Mouse (Mus musculus) lung, adult 2 months (tissue): Measurements from ENCODE around the gene Rxra. TPM values are rescaled to one million over a fixed set of nuclear protein-coding genes. Genes with fewer than 3 reads are reported as not detected.

Source experiments
- DNase-seq: peaks from one replicate; pipeline ENCODE4 v3.0.0; 2022
- H3K4me1 ChIP-seq: fragments of 200-500 bp; 2 replicates; pipeline ENCODE4 v1.6.1; 2011; ENCODE audit warnings: low read length; ENCODE audit not compliant: control insufficient read depth, insufficient read depth
- H3K4me3 ChIP-seq: fragments of 200-500 bp; replicated peaks from 2 replicates; pipeline ENCODE3; 2011; ENCODE audit warnings: low read depth, mild to moderate bottlenecking, control low read depth, low read length; ENCODE audit errors: extremely low read depth
- CTCF ChIP-seq: fragments of 200-500 bp; IDR thresholded peaks from 2 replicates; pipeline ENCODE4 v1.5.1; 2011; ENCODE audit warnings: mild to moderate bottlenecking, low read length, control low read depth; ENCODE audit not compliant: insufficient read depth
- POLR2A ChIP-seq: fragments of 200-500 bp; IDR thresholded peaks from 2 replicates; pipeline ENCODE4 v1.6.1; 2011; ENCODE audit warnings: low read depth, mild to moderate bottlenecking, control low read depth, low read length, borderline replicate concordance; ENCODE audit errors: extremely low read depth
- WGBS: fragments of 180-500 bp; shearing (Covaris S2); methylation state at CpG from one replicate; pipeline ENCODE4 v1.1.7; 2018; 5-methylcytosine and 5-hydroxymethylcytosine counted together
- polyA plus RNA-seq: library from polyadenylated mRNA; depleted of rRNA; stranded (reverse); fragments of >200 nt; gene quantifications from 2 replicates; pipeline ENCODE4 v1.2.3, GENCODE M21; 2012; rRNA removed

Gene Rxra
- polyA plus RNA-seq = 71.3 and 81.8 TPM in 2 replicates

DNA sequence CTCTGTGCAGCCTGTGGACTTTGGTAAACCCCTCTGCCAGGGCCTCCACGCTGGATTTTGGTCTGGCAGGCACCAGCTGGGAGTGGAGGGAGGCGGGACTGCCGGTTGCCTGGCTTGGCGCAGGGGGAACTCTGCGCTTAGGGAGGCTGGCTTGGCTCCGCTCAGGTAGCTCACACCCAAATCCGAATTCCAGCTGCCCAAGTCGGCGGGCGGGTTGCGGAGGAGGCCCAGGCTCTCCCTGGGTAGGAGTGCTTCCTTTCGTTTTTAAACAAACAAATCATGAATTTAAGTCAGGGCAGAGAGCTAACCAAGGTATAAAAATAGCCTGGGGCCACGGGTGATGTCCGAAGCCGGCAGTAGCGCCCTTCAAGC is at the start of gene Rxra:
Rxra (plus strand) TSS at position 335 of the 372 bp plus-strand sequence.
- 4% methylated on average over 16 of the region's 16 CpGs for WGBS
- Histone ChIP-seq H3K4me1 (peaks cover 24% of the 10 kb centered on the region), H3K4me3 (peak within 1 kb of the TSS; percentile 84)
- no peak for DNase-seq
- TF ChIP-seq CTCF = no peak
- no peak for TF ChIP-seq POLR2A

DNA sequence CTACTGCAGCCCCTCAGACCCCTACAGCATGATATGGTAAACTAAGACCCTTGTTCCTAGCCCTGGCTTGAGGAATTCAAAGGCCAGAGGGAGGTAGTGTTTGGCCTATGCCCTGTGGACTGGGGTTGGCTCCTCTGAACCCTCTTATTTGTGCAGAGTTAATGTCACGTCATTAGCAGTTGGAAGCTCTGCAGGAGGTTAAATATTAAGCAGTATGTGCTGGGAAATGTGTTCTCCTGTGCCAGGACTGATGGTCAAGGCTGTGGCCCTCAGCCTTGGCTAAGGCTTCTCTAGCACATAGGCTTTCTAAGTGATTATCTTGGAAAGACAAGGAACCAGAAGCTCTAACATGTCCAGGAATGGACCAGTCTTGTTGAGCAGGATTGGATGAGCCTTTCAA is 49.6 kb upstream of the Rxra start:
- DNase-seq = no peak
- TF ChIP-seq POLR2A (no peak), CTCF (no peak)
- 66% methylated on average over 1 of the region's 1 CpGs for WGBS
- H3K4me1 ChIP-seq = no peaks in the 10 kb centered on the region
- no peak overlapping the region for H3K4me3 ChIP-seq

DNA sequence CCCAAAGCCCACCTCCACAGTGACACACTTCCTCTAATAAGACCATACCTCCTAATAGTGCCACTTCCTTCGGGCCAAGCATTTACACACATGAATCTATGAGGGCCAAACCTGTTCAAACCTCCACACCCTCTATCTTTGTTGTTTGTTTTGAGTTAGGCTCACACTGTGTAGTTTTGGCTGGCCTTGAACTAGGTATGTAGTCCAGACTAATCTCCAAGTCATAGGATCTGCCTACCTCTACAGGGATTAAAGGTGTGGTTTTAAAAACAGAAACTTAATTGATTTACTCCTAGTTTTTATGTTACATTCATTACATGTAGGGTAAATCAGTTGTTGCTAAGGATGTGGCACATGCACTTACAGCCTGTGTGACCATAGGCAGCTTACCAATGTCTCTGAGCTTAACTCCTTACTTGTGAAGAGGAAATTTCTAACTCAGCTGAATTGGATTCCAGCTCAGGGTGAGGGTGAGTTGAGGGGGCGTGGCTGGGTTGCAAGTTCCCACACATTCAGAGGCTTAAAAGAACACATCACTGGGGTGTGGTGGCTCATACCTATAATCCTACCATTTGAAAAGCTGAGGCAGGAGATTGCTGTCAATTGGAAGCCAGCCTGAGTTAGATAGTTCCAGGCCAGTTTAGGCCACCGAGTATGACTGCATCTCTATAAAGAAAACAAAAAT is 45.5 kb upstream of the Rxra start:
- 81% methylated on average over 3 of the region's 3 CpGs for WGBS
- Histone ChIP-seq H3K4me3 (no peak overlapping the region), H3K4me1 (no peaks in the 10 kb centered on the region)
- no peak for TF ChIP-seq CTCF
- TF ChIP-seq POLR2A = no peak
- no peak for DNase-seq

DNA sequence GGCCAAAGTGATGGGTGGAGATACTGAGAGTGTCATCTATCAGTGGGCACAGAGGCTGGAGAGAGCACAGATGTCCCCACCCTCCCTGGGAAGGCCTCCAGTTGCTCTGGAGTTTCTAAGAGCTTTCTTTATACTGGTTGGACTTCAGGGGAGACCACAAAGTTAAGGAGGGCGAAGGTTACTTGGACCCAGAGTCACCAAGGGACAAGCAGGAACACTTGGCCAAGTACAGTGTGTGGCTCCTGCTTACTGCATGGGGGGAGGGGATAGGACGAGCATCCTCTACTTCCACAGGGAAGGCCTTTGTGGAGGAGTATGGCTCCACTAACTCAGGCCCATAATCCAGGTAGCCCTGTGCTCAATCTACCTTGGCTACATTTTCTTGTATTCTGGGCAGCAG is 42.8 kb upstream of the Rxra start:
- Histone ChIP-seq H3K4me1 (no peaks in the 10 kb centered on the region), H3K4me3 (no peak overlapping the region)
- TF ChIP-seq POLR2A (no peak), CTCF (no peak)
- DNase-seq = no peak
- WGBS = 89% methylated on average over 2 of the region's 2 CpGs

DNA sequence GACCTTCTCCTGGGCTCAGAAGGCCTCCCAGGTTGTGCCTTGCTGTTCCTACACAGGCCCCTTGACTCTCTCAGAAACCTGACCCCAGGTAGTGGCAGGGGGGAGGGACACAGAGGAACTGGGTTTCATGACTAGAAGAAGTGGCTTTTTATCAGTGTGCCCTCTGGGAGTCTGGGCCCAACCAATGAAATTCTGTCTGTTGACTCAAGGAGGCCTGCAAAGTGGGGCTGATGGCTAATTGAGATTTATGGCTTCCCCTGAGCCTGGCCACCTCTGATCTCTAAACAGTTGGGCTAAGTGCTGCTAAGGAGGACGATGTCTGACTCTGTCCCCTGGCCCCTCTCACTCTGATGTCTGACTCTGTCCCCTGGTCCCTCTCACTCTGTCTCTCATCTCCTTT is 42.2 kb upstream of the Rxra start:
- 77% methylated on average over 1 of the region's 1 CpGs for WGBS
- TF ChIP-seq POLR2A = no peak
- no peak for TF ChIP-seq CTCF
- Histone ChIP-seq H3K4me3 (no peak overlapping the region), H3K4me1 (no peaks in the 10 kb centered on the region)
- no peak for DNase-seq

DNA sequence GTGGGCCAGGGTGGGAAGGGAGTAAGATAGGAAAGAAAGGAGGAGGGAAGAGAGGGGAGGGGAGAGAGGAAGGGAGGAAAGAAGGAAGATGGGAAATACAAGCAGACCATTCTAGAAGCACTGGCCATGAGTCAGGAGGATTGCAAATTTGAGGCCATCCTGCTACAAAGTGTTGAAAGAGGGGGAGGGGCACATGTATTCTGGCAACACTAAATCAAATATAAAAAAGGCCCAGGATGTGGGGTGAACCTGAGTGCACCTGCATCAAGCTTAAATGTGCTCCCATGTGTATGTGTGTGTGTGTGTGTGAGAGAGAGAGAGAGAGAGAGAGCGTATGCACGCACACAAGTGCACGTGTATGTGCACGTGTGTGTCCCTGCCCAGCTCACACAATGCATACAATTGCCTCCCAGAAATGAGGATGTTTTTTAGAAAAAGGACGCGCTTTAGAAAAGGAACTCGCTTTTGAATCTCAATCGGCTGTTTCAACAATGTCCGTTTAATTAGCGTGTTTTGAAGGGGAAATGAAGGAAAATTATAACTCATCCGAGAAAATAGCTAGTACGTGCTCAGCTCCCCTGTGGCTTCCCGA is 41.0 kb upstream of the Rxra start:
- WGBS = 80% methylated on average over 13 of the region's 13 CpGs
- TF ChIP-seq CTCF = no peak
- TF ChIP-seq POLR2A = no peak
- H3K4me1 ChIP-seq = no peaks in the 10 kb centered on the region
- H3K4me3 ChIP-seq = no peak overlapping the region
- no peak for DNase-seq

DNA sequence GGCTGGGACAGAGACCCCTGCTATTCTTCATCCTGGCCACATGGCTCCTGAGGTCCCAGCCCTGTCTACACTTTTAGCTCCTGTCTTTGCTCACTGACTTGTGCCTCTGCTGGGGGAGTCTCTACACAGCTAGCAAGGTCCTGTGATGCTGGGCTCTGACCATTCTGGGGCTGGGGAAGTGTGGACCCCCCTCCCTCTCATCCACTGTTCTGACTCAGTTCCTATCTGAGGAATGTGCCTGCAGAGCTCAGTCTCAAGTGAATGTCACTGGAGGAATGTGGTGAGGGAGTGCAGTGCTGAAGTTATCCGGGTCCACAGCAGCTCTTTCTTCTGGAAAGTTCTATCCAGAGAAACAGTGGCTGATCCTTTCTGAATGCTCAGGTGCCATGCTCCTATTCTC is 39.4 kb upstream of the Rxra start:
- Histone ChIP-seq H3K4me1 (no peaks in the 10 kb centered on the region), H3K4me3 (no peak overlapping the region)
- DNase-seq = no peak
- 40% methylated on average over 1 of the region's 1 CpGs for WGBS
- TF ChIP-seq CTCF (no peak), POLR2A (no peak)

DNA sequence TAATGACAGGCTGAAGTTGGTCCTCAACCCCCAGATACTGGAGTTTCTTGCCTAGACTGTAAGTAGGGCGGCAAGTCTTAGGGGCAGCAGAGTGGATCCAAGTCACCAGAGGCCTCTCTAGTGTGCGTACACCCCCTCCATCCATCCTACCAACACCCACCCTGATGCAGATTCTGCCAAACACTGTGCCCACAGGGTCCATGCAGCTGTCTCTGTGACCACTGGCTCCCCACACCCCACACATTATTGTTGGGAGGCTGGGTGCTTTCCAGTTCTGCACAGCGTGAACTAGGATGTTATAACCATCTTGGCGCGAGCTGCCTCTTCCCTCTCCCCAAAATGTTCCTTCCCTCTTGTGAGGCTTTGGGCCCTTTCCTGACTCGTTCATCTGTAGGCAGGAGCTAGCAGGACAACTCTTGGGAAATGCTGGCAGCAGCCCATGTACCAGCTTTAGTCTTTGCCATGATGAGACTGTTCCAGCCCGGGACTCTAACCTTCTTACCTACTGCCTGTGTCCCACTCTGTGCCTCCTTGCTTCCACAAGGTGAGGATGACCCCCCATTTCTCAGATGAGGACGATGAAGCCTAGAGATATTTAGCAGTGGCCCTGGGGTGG is 38.9 kb upstream of the Rxra start:
- Histone ChIP-seq H3K4me1 (no peaks in the 10 kb centered on the region), H3K4me3 (no peak overlapping the region)
- TF ChIP-seq CTCF (no peak), POLR2A (no peak)
- 82% methylated on average over 8 of the region's 8 CpGs for WGBS
- DNase-seq = no peak

DNA sequence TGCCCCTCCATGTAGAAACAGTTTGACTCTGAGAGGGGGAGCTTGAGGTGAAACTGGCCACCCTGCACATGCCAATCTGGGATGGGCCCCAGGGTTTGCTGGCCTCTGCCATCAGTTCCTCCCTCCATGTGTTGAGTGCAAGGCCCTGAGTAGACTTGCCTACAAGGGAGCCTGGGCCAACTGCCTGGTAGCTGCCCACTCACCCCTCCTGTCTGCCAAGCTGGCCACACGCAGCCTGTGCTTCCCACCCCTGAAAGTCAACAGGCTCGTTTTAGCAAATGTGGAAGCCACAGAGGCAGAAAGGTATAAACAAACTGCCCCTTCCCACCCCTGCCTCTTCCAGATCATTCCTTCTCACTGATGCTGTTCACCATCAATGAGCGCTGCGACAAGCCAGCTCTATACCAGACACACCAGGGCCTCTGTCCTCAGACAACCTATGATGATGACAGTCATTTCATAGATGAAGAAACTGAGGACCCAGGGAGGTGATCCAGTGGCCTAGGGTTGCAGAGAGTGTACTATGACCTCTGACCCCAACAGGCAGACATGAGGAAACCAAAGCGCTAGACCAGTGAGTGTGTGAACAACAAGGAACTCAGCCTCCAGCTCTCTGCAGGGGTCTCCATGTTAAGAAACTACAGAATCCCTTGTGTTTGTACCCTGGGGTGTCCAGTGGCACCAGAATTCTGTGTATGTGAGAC is 36.5 kb upstream of the Rxra start:
- 82% methylated on average over 5 of the region's 5 CpGs for WGBS
- Histone ChIP-seq H3K4me3 (no peak overlapping the region), H3K4me1 (no peaks in the 10 kb centered on the region)
- TF ChIP-seq CTCF (no peak), POLR2A (no peak)
- DNase-seq = no peak

DNA sequence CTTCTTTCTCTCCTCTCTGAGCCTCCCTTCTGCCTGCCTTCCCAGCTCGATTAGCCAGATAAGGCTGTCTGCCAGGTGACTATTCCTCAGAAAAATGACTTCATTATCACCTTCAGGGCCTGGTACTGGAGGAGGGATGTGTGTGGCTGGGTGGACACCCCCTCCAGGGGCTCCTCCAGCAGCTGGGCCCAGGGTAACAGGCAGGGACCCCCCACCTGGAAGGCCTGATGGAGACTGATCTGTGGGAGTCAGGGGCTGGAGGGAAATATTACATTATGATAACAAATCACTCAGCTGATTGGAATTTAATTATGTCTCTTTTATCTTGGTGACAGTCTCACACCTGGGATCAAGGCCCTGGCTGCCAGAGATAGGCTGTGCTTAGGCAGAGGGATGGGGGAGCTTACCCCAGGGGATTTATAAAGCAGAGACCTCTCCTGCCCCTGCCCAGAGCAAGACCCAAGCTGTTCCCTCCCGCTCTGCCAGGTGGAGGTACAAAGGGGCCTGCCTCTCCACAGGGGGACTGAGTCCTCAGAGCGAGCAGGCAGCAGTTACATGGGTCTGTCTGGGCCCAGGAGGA is 35.2 kb upstream of the Rxra start:
- no peak for TF ChIP-seq CTCF
- no peak for DNase-seq
- Histone ChIP-seq H3K4me3 (no peak overlapping the region), H3K4me1 (no peaks in the 10 kb centered on the region)
- WGBS = 80% methylated on average over 3 of the region's 3 CpGs
